Mouse (Mus musculus): ENCODE data around the gene Srsf9.

Srsf9 gene

DNA sequence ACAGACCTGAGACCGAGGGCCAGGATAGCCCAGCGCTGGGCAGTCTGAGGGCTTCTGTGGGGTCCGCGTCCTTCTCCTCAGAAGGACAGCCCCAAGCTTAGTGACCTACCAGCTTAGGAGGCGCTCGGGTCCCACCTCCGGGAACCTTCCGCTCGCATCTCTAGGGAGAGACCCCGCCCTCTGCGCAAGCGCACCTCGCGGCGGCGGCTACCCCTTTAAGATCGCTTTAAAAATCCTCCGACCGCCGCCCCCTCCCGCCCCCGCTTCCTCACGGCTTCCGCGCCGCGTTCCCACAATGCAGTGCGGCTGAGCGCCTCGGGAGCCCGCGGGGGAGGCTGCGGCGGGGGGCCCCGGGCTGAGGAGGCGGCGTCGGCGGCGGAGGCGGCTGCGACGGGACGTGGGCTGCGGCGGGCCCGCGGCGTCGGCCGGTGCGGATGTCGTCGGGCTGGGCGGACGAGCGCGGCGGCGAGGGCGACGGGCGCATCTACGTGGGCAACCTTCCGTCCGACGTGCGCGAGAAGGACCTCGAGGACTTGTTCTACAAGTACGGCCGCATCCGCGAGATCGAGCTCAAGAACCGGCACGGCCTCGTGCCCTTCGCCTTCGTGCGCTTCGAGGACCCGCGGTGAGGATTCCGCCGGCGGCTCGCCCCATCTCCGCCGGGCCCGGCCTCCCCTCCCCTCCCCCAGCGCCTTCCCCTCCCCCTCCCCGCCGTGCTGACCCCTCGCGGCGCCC, at the start of gene Srsf9:
Gene Srsf9, plus strand, starts transcription at position 303 of the 735 bp plus-strand sequence.
- in situ Hi-C loops (cut with MboI, MseI), result no loop called here

DNA sequence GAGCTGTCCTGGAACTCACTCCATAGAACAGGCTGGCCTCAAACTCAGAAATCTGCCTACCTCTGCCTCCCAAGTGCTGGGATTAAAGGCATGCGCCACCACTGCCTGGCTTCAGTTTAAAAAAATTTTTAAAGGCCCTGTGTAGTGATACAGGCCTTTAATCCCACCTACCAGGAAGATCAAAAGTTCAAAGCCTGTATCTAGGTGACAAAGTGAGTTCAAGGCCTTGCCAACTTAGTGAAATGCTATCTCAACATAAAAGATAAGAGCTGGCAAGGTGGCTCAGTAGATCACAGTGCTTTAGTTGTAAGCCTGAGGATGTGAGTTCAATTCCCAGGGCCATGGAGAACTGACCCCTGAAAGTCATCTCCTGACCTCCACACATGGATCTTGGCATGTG, 48.9 kb upstream of the Srsf9 start:
- in situ Hi-C loops (cut with MboI, MseI), result no loop called here

DNA sequence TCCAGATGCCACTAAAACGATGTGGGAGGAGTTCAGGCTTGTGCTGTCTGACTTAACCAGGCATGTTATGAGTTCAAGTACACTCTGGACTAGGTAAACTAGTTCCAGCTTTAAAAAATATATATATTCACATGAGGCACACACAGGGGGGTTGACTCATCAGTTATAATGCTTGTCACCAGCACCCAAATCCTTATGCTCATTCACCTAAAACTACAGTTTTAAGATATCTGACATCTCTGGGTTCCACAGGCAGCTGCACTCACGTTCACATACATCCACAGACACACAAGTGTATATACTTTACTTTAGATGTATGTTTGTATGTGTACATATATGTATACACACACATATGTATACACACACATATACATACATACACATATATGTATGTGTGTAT, 48.2 kb upstream of the Srsf9 start:
- in situ Hi-C loops (cut with MboI, MseI), result no loop called here

DNA sequence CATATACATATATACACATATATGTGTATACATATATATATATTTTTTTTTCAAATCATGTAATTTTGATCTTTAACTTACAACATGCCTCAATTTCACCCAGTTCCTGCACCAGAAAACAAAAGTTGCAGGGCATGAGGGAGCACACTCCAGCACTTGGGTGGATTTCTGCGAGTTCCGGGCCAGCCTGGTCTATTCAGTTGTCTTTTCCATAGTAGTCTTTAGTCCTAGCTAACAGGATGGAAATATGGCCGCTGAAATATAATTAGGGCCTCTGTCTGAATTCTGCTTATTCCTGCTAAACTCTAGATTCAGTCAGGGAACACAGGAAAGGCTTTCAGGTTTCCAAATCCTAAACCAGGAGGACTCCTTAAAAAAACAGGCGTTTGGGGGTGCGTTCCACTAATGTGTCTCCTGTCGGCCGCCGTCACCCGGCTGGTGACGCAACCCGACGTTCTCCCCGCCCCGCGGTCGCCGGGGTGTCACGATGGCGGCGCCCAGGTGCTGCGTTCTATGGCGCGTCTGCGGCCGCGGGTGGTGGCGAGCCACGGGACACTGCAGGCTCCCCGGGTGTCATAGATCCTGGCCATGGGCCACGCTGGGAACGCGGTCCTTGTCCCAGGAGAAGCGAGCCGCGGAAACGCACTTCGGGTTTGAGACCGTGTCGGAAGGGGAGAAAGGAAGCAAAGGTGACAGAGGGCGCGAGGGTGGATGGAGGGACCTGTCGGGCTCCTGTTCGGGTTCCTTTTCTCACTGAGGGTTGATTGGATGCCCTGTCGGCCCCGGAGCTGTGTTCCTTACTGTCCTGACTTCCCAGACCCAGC, 47.5 kb upstream of the Srsf9 start, which contains the start of gene Coq5:
Gene Coq5, plus strand, starts transcription at position 441 of the 824 bp plus-strand sequence.
- in situ Hi-C loops (cut with MboI, MseI), result loop anchor here in 1 of 2 experiments (5.0 kb wide), 1 partner anchor 68 kb away; the partner anchor contains the start of gene Cox6a1

DNA sequence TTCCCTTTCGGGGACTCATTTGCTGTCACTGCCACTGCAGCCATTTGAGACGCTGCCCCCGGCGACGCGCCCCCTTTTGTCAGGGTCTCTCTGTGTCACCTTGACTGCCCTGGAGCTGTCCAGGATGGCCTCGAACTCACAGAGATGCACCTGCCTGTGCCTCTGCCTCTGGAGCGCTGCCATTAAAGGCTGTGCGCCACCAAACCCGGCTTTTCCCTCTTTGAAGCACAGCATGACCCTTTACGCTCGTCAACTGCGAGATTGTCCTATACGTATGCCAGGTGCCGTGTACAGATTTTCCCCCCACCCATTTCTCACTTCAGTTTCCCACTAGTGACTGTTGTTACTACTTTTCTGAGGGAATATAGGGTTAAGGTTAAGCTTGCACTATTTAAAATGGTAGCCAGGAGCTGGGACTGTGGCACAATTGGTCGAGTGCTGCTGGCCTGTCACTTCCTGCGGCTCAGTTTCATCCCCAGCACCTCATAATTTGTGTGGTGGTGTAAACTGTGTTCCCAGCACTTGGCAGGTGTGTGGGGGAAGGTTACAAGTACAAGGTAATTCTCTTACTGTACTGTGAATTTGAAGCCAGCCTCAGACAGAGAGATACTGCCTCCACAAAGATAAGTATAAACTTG, 46.8 kb upstream of the Srsf9 start:
- in situ Hi-C loops (cut with MboI, MseI), result loop anchor here in 1 of 2 experiments (5.0 kb wide), 1 partner anchor 67 kb away; the partner anchor contains the start of gene Cox6a1

DNA sequence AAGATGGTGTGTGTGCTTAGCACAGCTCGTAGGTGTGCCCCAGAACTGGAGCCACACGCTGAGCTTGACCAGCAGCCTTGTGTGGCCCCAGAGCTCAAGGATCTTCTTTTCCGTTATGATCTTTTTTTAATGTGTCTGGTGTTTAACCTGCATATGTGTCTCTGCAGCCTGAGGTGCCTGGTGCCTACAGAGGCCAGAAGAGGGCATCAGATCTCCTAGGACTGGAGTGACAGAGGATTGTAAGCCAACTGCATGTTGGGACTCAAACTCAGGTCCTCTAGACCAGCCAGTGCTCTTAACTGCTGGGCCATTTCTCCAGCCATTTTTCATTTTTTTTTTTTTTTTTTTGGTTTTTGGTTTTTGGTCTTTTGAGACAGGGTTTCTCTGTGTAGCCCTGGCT, 42.2 kb upstream of the Srsf9 start:
- in situ Hi-C loops (cut with MboI, MseI), result loop anchor here in 1 of 2 experiments (5.0 kb wide), 1 partner anchor 63 kb away; the partner anchor contains the start of gene Cox6a1

DNA sequence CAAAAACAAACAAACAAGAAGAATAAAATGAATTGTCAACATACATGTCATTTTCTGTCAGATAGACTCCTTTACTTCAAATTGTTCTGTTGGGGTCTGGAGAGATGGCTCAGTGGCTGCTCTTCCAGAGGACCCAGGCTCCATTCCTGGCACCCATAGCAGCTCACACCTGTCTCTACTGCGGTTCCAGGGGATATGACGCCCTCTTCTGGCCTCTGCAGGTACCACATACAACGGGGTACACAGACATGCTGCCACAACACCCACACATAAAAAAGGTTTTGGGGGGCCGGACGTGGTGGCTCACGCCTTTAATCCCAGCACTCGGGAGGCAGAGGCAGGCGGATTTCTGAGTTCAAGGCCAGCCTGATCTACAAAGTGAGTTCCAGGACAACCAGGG, 32.8 kb upstream of the Srsf9 start:
- in situ Hi-C loops (cut with MboI, MseI), result no loop called here

DNA sequence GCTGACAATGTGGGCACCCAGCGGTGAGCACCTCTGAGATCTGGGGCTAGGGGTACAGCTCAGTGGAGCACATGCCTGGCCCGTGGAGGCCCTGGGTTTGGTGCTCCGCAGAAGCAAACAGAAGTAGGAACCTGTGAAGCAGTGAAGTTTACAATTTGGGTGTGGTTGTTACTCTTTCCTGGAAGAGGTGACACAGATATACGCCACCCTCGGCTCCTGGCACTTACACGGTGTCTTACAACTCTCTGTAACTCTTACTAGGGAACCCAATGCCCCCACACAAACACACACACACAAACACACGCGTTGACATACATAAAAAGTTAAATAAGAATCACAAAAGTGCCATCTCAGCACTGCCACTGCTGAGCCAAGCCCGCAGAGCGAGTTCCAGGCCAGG, 30.6 kb upstream of the Srsf9 start:
- in situ Hi-C loops (cut with MboI, MseI), result no loop called here

DNA sequence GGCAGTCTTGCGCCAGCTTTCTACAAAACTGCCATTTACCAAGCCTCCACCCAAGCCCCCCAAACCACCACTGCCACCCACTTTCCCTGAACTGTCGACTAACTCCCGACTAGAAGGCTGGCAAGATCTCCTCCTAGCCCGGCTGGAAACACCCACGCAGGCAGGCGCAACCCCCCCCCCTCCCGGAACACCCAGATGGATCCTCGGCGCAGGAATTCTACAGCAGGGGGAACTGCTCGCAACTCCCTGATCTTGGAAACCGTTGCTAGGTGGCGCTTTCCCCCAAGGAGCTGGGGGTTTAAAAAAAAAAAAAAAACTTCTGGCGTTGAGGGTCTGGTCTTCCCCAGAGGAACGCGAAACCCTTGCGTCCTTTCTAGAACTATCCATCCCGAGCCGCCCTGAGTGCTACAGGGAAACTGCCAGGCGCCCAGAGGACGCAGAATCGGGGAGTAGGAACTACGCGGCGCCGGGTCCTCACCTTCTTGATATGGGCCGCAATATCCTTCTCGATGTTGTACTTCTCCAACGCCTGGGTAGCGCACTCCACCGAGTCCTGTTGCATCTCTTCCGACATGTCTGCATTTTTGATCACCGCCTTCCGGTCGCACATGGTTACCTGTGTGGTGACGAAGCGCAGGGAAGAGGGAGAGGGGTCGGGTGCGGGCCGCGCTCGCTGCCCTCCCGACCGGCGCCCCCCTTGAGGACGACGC, 26.8 kb upstream of the Srsf9 start:
- in situ Hi-C loops (cut with MboI, MseI), result loop anchor here in 1 of 2 experiments (5.0 kb wide), 1 partner anchor 37 kb away; no protein-coding TSS in a partner anchor

DNA sequence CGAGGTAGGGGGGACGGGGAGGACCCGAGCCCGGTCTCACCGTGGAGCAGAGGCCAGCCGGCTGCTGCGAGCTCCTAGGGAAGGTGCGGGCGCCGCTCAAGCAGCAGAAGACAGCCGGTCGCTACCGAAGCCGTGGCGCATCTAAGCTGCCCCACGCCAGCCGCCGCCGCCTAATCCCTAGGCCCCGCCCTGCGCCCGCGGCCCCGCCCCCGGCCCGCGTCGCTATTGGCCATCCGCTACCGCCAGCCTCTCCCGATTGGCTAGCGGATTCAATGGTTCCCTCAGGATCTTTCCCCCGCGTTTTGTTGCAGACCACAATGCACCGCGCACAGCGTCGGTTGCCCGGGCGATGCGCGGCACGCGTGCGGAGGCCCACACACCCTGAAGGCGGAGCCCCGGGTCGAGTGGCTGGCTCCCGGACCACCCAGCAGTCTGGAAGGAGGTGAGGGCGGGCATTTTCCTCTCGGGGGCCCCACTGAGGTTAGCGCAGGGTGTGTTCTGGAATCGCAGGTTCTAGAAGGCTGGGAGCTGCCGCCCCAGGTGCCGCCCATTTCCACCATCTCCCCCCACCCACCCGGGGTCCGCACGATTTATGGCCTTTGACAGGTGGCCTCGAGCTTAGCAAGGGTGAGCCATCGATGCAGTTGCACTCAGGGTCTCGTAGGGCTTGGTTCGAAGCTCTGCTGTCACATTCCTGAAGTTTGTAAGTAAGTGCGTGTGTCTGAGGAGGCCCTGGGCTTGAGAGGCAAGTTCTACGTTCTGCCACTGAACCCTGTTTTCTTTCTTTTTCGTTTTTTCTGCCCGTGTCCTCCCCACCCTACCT, 26.0 kb upstream of the Srsf9 start, which contains the start of gene Dynll1:
Gene Dynll1, minus strand, starts transcription at position 208 of the 823 bp plus-strand sequence.
- in situ Hi-C loops (cut with MboI, MseI), result loop anchor here in 1 of 2 experiments (5.0 kb wide), 1 partner anchor 36 kb away; no protein-coding TSS in a partner anchor

DNA sequence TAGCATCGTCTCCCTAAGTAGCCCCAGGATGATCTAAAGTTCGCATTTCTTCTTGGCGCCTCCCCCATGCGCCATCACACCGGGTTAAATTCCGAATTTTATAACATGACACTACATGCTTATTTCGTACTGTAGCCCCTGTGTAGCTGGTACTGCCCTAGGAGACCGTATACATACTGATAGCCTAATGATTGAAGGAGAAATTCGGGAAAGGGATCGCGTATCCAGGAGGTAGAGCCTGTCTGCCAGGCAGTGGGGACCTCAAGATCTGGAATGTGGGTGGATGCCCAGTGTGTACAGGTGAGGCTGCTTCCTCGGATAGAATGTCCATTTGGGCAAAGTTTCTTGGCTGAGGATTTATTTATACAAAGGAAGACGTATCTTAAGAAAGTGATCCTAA, 25.4 kb upstream of the Srsf9 start:
- in situ Hi-C loops (cut with MboI, MseI), result loop anchor here in 1 of 2 experiments (5.0 kb wide), 1 partner anchor 36 kb away; no protein-coding TSS in a partner anchor

DNA sequence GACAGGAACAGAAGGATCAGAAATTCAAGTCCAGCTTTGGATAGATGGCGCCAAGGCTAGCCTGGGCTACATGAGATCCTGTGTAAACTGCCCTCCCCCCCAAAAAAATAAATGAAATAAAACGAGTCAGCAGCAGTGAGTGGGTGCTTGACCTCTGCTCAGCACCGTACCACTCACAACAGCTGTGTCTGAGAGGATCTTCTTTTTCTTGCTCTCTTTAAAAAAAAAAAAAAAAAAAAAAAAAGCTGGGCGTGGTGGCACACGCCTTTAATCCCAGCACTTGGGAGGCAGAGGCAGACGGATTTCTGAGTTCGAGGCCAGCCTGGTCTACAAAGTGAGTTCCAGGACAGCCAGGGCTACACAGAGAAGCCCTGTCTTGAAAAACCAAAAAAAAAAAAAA, 24.8 kb upstream of the Srsf9 start:
- in situ Hi-C loops (cut with MboI, MseI), result loop anchor here in 1 of 2 experiments (5.0 kb wide), 1 partner anchor 35 kb away; no protein-coding TSS in a partner anchor

DNA sequence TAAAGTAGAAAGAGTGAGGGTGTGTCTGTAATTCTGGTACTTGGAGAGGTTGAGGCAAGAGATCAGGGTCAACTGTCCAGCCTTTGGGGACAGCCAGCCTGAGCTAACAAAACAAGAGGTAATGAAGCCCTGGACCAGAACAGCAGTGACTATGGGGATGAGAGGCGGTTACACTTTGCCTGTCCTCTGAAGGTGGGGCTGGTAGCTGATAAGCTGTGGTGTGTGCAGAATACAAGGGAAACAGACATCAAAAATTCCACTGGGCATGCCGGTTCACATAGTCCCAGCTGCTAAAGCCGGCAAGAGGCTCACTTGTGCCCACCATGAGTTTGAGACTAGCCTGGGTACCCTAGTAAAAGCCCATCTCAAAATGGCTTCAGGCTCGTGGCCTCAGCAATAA, 14.6 kb upstream of the Srsf9 start:
- in situ Hi-C loops (cut with MboI, MseI), result no loop called here

DNA sequence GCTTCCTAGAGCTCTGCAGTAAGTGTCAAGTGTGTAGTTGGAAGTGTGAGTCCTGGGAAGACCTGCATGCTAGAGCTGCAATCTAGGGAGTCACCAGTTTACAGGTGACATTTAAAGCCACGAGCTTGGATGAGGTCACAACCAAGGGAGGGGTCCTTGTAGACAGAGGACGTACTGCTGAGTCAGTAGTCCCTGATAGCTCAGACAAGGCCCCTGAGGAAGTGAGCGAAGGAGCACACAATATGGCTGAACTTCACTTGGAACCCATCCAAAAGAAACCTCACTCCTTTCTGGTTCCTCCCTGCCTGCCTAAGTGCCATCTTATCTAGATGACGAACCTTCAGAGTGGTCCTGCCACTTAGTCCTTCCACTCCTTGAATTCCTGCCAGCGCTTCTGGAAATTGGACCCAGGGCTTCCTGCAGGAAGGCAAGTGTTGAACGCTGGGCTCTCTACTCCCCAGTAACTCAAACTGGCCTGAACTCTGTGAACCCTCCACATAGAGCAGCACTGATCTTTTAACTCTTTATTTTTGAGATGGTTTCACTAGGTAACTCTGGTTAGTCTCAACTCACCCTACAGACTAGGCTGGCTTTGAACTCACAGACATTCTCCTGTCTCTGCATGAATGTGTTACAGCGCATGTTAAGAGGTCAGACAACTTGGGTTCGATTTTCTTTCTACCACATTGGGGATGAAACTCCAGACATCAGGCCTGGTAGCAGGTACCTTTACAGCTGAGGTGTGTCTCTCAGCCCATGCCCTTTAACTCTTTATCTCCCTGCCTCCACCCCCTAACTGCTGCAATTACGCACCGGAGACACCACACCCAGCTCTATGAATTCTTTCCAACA, 13.9 kb upstream of the Srsf9 start:
- in situ Hi-C loops (cut with MboI, MseI), result no loop called here

DNA sequence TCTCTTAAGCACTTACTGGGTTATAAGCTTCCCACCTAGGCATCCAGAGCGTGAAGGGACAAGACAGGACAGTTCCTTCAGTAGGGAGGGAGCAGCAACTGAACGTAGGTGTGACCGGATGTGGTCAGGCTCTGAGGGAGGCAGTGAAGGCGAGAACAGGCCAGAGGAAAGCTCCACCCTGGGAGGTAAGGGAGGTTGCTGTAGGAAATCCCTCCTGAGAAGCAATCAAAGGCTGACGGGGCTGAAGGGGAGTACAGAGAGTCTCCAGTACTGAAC, 13.4 kb upstream of the Srsf9 start:
- in situ Hi-C loops (cut with MboI, MseI), result no loop called here

DNA sequence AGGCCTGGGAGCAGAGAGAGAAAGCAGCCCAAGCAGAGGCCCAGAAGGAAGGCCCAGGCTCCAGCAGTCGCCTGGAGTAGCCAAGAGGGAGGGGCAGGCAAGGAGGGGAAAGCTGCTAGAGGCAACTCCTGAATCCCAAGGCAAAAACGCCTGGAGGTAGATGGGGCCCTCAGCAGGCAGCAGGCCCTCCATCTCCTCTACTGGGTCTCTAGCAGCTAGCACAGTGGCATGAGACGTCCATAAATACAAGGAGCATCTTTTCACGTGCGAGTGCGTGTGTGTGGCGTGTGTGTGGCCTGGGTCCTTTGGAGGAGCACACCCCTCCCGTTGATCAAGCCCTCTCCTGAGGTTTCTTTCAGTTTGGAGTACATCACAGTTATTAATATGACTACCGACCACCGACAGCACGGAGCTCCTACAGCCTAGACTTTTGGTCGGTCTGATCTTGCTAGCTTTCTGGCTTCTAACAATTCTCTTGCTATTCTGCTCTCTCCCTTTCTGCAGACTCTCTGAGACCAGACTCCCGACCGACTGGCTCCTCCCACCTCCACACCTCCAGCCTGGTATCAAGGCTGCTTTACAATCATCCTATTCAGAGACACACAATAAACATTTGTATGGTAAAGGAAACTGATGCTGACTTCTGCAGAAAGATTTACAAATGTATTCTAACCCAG, 9.9 kb upstream of the Srsf9 start:
- in situ Hi-C loops (cut with MboI, MseI), result no loop called here

DNA sequence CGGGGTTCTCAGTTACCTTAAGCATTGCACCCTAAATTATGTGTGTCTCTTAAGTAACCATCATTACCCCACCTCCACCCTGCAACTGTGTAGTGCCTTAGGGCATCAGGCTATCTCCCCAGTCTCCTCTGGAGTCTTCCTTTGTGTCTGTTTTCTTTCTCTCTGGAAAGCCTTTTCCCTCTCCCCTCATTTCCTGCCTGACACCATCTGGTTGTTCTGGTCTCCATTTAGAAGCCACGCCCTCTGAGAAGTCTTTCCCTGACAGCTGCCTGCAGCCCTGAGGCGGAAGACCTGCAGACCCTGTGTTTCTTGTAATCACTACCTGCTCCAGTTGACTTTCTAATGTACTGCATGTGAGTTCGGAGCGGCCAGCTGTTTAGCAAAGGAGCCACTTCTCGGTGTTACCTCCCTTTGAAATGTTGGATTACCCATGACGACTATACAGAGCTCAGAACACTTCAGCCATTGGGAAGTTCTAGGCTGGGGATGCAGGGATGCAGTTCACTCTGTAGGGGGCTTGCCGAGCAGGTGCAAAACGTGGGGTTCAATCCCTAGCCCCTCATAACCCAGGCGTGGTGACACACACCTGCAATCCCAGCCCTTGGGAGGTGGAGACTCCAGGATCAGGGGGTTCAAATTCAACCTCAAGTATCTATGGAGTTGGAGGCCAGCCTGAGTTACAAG, 9.2 kb upstream of the Srsf9 start:
- in situ Hi-C loops (cut with MboI, MseI), result no loop called here
